Mouse (Mus musculus): ENCODE data around the gene Rpl12. TPM values are rescaled to one million over a fixed set of nuclear protein-coding genes. Genes with fewer than 3 reads are reported as not detected.

Rpl12 gene
- polyA plus RNA-seq (2012; rRNA removed), result 680 and 709 TPM in 2 replicates

GRCm38 (mm10) chr2:32961192-32961995 lies at the start of gene Rpl12, which contains the start of gene Lrsam1:
Gene Rpl12 (plus strand): TSS chr2:32961559.
Gene Lrsam1 (minus strand): TSS chr2:32961614.

DNA sequence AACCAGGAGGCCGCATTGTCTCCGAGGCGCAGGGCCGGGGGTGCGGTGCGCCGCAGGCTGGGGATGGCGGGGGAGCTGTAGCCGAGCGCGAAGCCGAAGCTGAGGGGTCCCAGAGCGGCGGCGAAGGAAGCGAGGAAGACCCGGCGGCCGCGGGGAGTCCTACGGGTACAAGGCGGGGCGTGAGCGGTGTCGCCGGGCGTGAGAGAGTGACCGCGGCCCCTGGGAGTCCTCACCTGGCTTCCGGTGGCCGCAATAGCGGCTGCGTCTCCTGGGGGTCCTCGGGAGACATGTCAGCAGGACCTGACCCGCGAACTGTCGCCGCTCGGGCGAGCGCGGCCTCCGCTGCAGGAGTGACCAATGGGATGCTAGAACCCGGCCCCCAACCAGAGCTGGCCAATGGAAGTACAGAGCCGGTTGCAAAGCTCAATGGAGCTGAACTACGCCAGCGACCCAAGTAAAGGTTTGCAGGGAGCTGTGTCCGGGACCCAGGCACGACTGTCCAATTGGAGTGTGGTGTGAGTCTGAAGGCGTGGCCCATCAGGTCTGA lies 20.4 kb downstream of the Rpl12 start, which contains the start of gene Slc2a8:
TSS of gene Slc2a8 (minus strand) at position 359 of the 547 bp plus-strand sequence.

Other genes starting within 250 kb of the Rpl12 start
- 196 and 197 TPM in 2 replicates for gene Cdk9, start 248.5 kb upstream of the Rpl12 start, polyA plus RNA-seq (2012; rRNA removed)
- 36.2 and 42.8 TPM in 2 replicates for gene Sh2d3c, start 240.5 kb upstream of the Rpl12 start, polyA plus RNA-seq (2012; rRNA removed)
- gene 6330409D20Rik, start 220.5 kb upstream of the Rpl12 start, polyA plus RNA-seq (2012; rRNA removed), result 3.8 and 4.7 TPM in 2 replicates
- gene Tor2a, start 204.3 kb upstream of the Rpl12 start, polyA plus RNA-seq (2012; rRNA removed), result 67.1 and 67.4 TPM in 2 replicates
- gene Ttc16, start 185.9 kb upstream of the Rpl12 start, polyA plus RNA-seq (2012; rRNA removed), result 1.4 and 2.4 TPM in 2 replicates
- gene Ptrh1, start 185.8 kb upstream of the Rpl12 start, polyA plus RNA-seq (2012; rRNA removed), result 7.0 and 8.6 TPM in 2 replicates
- 0.63 and 2.7 TPM in 2 replicates for gene Cfap157, start 177.1 kb upstream of the Rpl12 start, polyA plus RNA-seq (2012; rRNA removed)
- gene Stxbp1, start 114.3 kb upstream of the Rpl12 start, polyA plus RNA-seq (2012; rRNA removed), result 296 and 339 TPM in 2 replicates
- 41.3 and 48.1 TPM in 2 replicates for gene Fam129b, start 85.4 kb upstream of the Rpl12 start, polyA plus RNA-seq (2012; rRNA removed)
- gene Lrsam1, start 55 bp downstream of the Rpl12 start, polyA plus RNA-seq (2012; rRNA removed), result 27.1 and 31.0 TPM in 2 replicates
- gene Slc2a8, start 20.5 kb downstream of the Rpl12 start, polyA plus RNA-seq (2012; rRNA removed), result 27.5 and 30.7 TPM in 2 replicates
- 60.0 and 64.1 TPM in 2 replicates for gene Garnl3, start 170.1 kb downstream of the Rpl12 start, polyA plus RNA-seq (2012; rRNA removed)

All from central nervous system, embryonic 18 days (tissue).